Mouse (Mus musculus) olfactory bulb, adult 2 months (tissue): Measurements from ENCODE around the gene Arntl.
"Not testable (repeated sequence)": the region's sequence is repeated elsewhere in the genome, so short reads cannot be mapped to it uniquely, and the experiment has no call there.

Experiments used
- CTCF ChIP-seq: fragments of 200-500 bp; IDR thresholded peaks from 2 replicates; pipeline ENCODE4 v1.5.1; 2012; ENCODE audit warnings: low read depth, mild to moderate bottlenecking, low read length, moderate library complexity; ENCODE audit not compliant: insufficient read depth
- POLR2A ChIP-seq: fragments of 200-500 bp; IDR thresholded peaks from 2 replicates; pipeline ENCODE4 v1.6.1; 2012; ENCODE audit warnings: mild to moderate bottlenecking, low read depth, low read length, moderate library complexity; ENCODE audit not compliant: insufficient read depth

DNA sequence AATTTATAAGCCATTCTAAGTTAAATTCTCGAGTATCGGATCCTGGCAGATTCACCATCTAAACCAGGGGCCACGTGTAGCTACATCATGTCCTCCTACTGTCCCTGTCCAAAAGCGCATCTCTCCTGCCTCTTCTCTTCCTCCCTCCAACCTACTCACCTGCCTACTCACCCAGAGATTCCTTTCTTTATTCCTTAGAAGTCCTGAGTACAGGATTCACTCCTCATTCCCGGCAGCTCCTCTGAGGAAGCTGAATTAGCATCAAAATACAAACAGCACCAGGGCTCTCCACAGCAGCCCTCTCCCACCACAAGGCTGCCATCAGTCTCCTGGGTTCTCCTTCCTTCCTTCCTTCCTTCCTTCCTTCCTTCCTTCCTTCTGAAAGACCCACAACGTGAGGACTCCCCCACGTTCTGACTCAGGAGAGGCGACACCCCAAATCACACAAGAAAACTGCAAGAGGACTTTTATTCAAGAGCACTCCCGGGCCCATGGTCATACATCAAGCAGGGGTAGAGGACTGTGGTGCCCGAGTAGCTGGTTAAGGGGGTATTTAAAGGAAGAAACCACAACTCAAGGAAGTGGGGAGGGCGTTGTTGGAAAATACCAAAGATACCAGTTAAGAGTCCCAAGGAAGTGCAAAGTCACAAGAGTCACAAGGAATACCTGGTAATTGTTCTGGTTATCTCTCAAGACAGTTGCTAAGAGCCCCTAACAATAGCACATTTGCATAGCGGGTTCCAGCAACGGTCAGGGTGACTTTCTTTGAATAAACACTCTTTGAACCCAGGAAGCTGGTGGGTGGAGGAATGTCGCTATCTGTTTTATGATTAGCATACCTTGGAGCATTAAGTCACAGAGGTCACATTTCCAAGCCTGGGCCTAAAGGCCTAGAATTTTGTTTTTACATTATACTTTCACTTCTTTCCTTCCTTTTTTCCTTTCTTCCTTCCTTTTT, 55.5 kb downstream of the Arntl start:
- not testable (repeated sequence) for TF ChIP-seq CTCF, POLR2A
